Mouse (Mus musculus): ENCODE measurements around the gene Col3a1. TPM values are rescaled to one million over a fixed set of nuclear protein-coding genes. Genes with fewer than 3 reads are reported as not detected.

The Col3a1 gene
- polyA plus RNA-seq, 1 experiment = 128 TPM

DNA sequence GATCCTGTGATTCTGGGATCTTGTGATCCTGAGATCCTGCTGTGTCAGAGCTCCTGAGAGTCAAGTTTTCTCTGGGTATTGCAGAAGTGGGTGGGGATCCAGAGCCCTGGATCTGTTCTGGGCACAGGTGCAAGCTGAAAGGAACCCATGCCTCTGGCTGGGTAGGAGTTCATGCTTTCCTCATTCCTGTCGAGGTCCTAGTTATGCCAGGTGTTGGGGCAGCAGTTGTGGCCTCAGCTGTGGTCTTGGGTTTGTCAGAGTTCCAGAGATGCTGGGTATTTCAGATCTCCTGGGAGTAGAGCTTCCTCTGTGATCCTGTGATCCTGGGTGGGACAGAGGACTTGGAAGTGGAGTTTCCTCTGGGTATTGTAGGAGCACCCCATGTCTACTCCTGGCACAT is 54.1 kb downstream of the Col3a1 start:
- no peak for DNase-seq
- no peak for TF ChIP-seq CTCF (IDR thresholded peaks at IDR 0.05; ENCODE audit: insufficient read depth, low read length)
- no peak for TF ChIP-seq POLR2A (IDR thresholded peaks at IDR 0.05; ENCODE audit: borderline replicate concordance, extremely low read depth, low read depth, low read length)
- 70% methylated on average over 1 of the region's 1 CpGs for WGBS
- H3K4me3 ChIP-seq (replicated peaks; ENCODE audit: extremely low read depth, low read depth, low read length) = no peak overlapping the region
- no peaks in the 10 kb centered on the region for H3K4me1 ChIP-seq (ENCODE audit: control insufficient read depth, insufficient read depth, low read length)

DNA sequence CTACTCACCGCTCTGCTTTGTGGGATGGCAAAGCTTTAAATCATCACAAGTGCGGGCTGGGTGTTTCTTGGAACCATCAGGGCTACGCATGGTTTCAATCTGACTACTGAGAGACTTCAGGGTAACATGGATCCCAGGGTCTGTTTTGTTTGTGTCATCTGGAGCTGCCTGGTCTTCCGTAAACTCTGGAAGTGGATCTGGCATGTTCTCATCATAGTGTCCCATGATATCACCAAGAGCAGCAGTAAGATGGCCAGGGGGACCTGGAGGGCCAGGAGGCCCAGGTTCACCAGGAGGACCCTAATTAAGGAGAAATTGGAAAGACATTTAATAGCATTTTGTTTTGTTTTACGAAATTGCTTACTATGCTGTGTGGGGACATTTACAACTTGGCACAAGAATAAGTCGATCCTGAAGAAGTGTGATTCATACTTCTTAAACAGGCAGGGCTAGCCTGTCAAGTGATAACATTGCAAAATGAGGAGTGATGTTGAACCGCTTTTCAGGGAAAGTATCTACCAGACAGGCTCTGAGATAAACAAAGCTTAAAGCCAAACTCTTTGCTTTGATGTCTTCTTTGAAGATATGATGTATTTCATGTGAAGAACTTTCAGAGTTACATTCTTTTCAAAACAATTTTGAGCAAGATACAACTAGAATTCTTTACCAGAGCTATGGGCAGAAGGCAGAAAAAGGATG is 68.8 kb downstream of the Col3a1 start:
- no peaks in the 10 kb centered on the region for H3K4me1 ChIP-seq (ENCODE audit: control insufficient read depth, insufficient read depth, low read length)
- 61% methylated on average over 7 of the region's 7 CpGs for WGBS
- no peak for DNase-seq
- TF ChIP-seq CTCF (IDR thresholded peaks at IDR 0.05; ENCODE audit: insufficient read depth, low read length) (no peak), POLR2A (IDR thresholded peaks at IDR 0.05; ENCODE audit: borderline replicate concordance, extremely low read depth, low read depth, low read length) (no peak)
- no peak overlapping the region for H3K4me3 ChIP-seq (replicated peaks; ENCODE audit: extremely low read depth, low read depth, low read length)

DNA sequence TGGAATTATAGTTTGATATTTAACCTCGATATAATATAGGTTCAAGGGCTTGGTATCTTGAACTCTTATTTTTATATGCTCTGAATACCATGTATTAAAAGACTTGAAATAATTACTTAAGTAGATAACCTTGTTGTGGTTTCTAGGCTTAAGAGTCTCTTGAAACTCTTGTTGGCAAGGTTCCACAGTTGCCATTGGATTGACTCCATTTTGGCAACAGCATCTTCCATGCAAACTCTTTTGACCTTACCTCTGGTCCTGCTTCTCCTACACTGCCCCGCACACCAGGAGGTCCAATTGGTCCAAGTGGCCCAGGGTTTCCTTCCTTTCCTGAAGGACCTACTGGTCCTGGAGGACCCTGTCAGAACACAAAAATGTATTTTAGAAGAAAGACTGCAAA is 70.5 kb downstream of the Col3a1 start:
- H3K4me3 ChIP-seq (replicated peaks; ENCODE audit: extremely low read depth, low read depth, low read length) = no peak overlapping the region
- 62% methylated on average over 2 of the region's 2 CpGs for WGBS
- DNase-seq = no peak
- H3K4me1 ChIP-seq (ENCODE audit: control insufficient read depth, insufficient read depth, low read length) = no peaks in the 10 kb centered on the region
- no peak for TF ChIP-seq POLR2A (IDR thresholded peaks at IDR 0.05; ENCODE audit: borderline replicate concordance, extremely low read depth, low read depth, low read length)
- no peak for TF ChIP-seq CTCF (IDR thresholded peaks at IDR 0.05; ENCODE audit: insufficient read depth, low read length)

Other genes with a start within 250 kb of the Col3a1 start
- gene Col5a2, start 191.7 kb downstream of the Col3a1 start, polyA plus RNA-seq (2012; rRNA removed) = 11.5 and 17.5 TPM in 2 replicates

Data from lung, adult 2 months (tissue).